Comparison of ENCODE assay signal across 22 mouse cellular contexts in the genomic region with DNA sequence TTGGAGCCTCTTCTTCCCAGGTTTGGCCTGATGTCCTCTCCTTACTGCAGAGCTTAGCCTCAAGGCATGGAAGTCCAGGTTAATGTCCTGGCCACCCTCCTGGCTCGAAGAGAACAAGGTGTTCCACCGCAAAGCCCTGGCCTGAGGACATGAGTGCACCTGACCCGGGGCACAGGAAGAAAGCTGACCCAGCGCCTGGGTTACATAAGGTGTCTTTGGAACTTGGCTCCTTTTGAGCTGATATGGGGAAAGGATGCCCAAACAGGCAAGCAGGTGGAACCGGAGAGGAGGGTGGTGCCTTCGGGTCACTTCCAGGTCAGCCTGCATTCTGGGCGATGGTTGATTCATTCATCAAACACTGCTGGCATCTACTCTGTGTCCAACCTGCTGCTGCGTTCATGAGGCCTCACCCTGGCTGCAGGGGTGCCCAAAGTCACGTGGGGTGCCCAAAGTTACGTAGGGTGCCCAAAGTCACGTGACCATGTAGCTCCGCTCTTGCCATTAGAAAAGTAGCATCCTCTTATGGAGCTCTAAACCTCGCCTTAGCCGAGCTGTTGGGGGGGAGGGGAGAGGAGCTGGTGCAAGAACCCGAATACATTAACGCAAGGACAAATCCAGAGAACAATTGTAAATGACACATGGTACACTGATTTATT. TPM values are rescaled to one million over a fixed set of nuclear protein-coding genes. Genes with fewer than 3 reads are reported as not detected.
DNase-seq lines count a peak whose midpoint lies in the region; ATAC-seq and TF ChIP-seq lines count a peak whose summit lies in the region.
"Had no signal": no experiment of that assay in that cellular context is flagged by ENCODE, and none has a peak within 500 bp of the region (broad histone marks: within the 10 kb centered on the region; RNA-seq: fewer than 3 reads in every experiment).

No protein-coding gene starts in this region.

- peaks cover 58 to 90% of the 10 kb centered on the region in 2 experiments for H3K4me1 ChIP-seq in CH12.LX (ENCODE audit: control insufficient read depth in 1 of 2, insufficient read depth in 2 of 2)
- peaks cover 66% of the 10 kb centered on the region for H3K4me1 ChIP-seq in olfactory bulb, adult 2 months (ENCODE audit: control insufficient read depth, insufficient read depth, low read length)
- H3K4me1 ChIP-seq in forebrain, embryonic 16.5 days (replicated peaks; ENCODE audit: control insufficient read depth, insufficient read depth, low read length): 0 out of 2 replicates have a peak, but pooled peaks cover 2% of the 10 kb centered on the region

- no peak overlapping the region for H3K9ac ChIP-seq in CH12.LX (ENCODE audit: insufficient read depth, low read depth)
- no peak overlapping the region for H3K9ac ChIP-seq in forebrain, embryonic 16.5 days (replicated peaks; ENCODE audit: low read depth, low read length)
- H3K9ac ChIP-seq: midbrain, embryonic 13.5 days had no signal

- no peak for TF ChIP-seq POLR2A in CH12.LX (IDR thresholded peaks at IDR 0.05; ENCODE audit: low read depth, low read length)
- no peak for TF ChIP-seq POLR2A in olfactory bulb, adult 2 months (IDR thresholded peaks at IDR 0.05; ENCODE audit: insufficient read depth, low read depth, low read length)

- H3K4me2 ChIP-seq in CH12.LX (ENCODE audit: insufficient read depth, low read depth, poor library complexity, severe bottlenecking): no peak overlapping the region
- H3K4me2 ChIP-seq in forebrain, embryonic 16.5 days (ENCODE audit: low read length): no peak overlapping the region
- H3K4me2 ChIP-seq: heart, embryonic 11.5 days; liver, embryonic 11.5 days; midbrain, embryonic 13.5 days had no signal

- no peak for TF ChIP-seq RAD21 in CH12.LX (IDR thresholded peaks at IDR 0.05; ENCODE audit: low read depth, low read length)

- dilution Hi-C loops in CH12.LX (cut with MboI; ENCODE audit: extremely low pct_ligation_motif_present, extremely low pct_unique_long_range_greater_than_20kb, low sequenced_read_pairs): no loop called here

- H3K27ac ChIP-seq in layer of hippocampus, adult 2 months: peak overlapping the region; percentile 64; the same call in 1 of the 2 replicates
- peak overlapping the region; percentile 93 for H3K27ac ChIP-seq in CH12.LX (ENCODE audit: insufficient read depth, low read depth)
- peak overlapping the region; percentile 6 for H3K27ac ChIP-seq in olfactory bulb, adult 2 months (ENCODE audit: insufficient read depth, low read depth, low read length)
- no peak overlapping the region for H3K27ac ChIP-seq in forebrain, embryonic 16.5 days (ENCODE audit: low read length)
- H3K27ac ChIP-seq: limb, embryonic 10.5 days; midbrain, embryonic 13.5 days had no signal

- no peak for TF ChIP-seq CTCF in layer of hippocampus, adult 2 months (conservative IDR thresholded peaks at IDR 0.05)
- TF ChIP-seq CTCF in CH12.LX (conservative IDR thresholded peaks at IDR 0.05 in 1 of 2, IDR thresholded peaks at IDR 0.05 in 1 of 2; ENCODE audit: low read depth in 2 of 2, low read length in 2 of 2): no peak
- no peak for TF ChIP-seq CTCF in olfactory bulb, adult 2 months (IDR thresholded peaks at IDR 0.05; ENCODE audit: insufficient read depth, low read depth, low read length)

- peaks cover 16 to 51% of the 10 kb centered on the region in 2 experiments for H3K36me3 ChIP-seq in CH12.LX (replicated peaks in 1 of 2; ENCODE audit: control insufficient read depth in 1 of 2, insufficient read depth in 1 of 2, low read length in 1 of 2)
- H3K36me3 ChIP-seq in forebrain, embryonic 16.5 days (ENCODE audit: control insufficient read depth, insufficient read depth): no peaks in the 10 kb centered on the region
- H3K36me3 ChIP-seq: limb, embryonic 10.5 days; midbrain, embryonic 13.5 days had no signal

- in situ Hi-C loops in CH12.LX (cut with MboI; ENCODE audit: low pct_ligation_motif_present, low pct_unique_long_range_greater_than_20kb, low sequenced_read_pairs): no loop called here

- H3K27me3 ChIP-seq in CH12.LX (replicated peaks): no peaks in the 10 kb centered on the region
- H3K27me3 ChIP-seq in forebrain, embryonic 16.5 days (replicated peaks; ENCODE audit: control insufficient read depth, insufficient read depth, low read length): no peaks in the 10 kb centered on the region
- H3K27me3 ChIP-seq: midbrain, embryonic 13.5 days had no signal

- 67% methylated on average over 16 of the region's 16 CpGs for WGBS in olfactory bulb, adult 2 months
- 73% methylated on average over 16 of the region's 16 CpGs for WGBS in forebrain, embryonic 16.5 days

- H3K9me3 ChIP-seq in CH12.LX (replicated peaks; ENCODE audit: low read length): no peaks in the 10 kb centered on the region
- H3K9me3 ChIP-seq in forebrain, embryonic 16.5 days (ENCODE audit: control insufficient read depth, low read length): no peaks in the 10 kb centered on the region
- H3K9me3 ChIP-seq: limb, embryonic 10.5 days; midbrain, embryonic 13.5 days had no signal

- TF ChIP-seq EP300 in CH12.LX (IDR thresholded peaks at IDR 0.05; ENCODE audit: low read length): no peak

- no peak overlapping the region for H3K4me3 ChIP-seq in layer of hippocampus, adult 2 months
- peak overlapping the region in 1 of 3 experiments; percentile 30 for H3K4me3 ChIP-seq in CH12.LX (replicated peaks in 1 of 3; ENCODE audit: low read depth in 2 of 3, low read length in 2 of 3, poor library complexity in 1 of 3)
- H3K4me3 ChIP-seq in olfactory bulb, adult 2 months (ENCODE audit: insufficient read depth, low read depth, low read length): no peak overlapping the region
- H3K4me3 ChIP-seq in forebrain, embryonic 16.5 days (replicated peaks; ENCODE audit: low read length): no peak overlapping the region
- H3K4me3 ChIP-seq: limb, embryonic 10.5 days; midbrain, embryonic 13.5 days had no signal

- peak; percentile 20 for DNase-seq in cerebellum, adult 11-12 months
- DNase-seq in cerebellum, adult 8-10 months: no peak
- no peak for DNase-seq in layer of hippocampus, adult 2 months (ENCODE audit: low spot score in 2 of 2)
- no peak for DNase-seq in layer of hippocampus, adult 9-11 months
- DNase-seq in CH12.LX (ENCODE audit: extremely low read depth) (no peak), adipocyte (ENCODE audit: low spot score) (no peak)
- DNase-seq: cerebellum, adult 9-11 months; gastrocnemius, postnatal 36 days; lung, adult 2 months; lung, postnatal 4 days; right cerebral cortex, adult 18-20 months; spleen, adult 18-20 months; thymus, postnatal 25 days had no signal

- H3K79me2 ChIP-seq in CH12.LX (replicated peaks; ENCODE audit: control insufficient read depth, extremely low read depth, insufficient read depth, poor library complexity, severe bottlenecking): peaks cover 42% of the 10 kb centered on the region

- no peak for ATAC-seq in forebrain, embryonic 16.5 days
- ATAC-seq: activated CD4-positive, CD25-positive, alpha-beta regulatory T cell, adult 4 months; hindbrain, embryonic 16.5 days; midbrain, embryonic 13.5 days; Patski had no signal

TF ChIP-seq in CH12.LX, 34 proteins besides CTCF, POLR2A, EP300 and RAD21:
- TF ChIP-seq MYC (IDR thresholded peaks at IDR 0.05; ENCODE audit: low read depth, low read length) (no peak), SMC3 (IDR thresholded peaks at IDR 0.05; ENCODE audit: low read depth, low read length) (no peak), SIN3A (IDR thresholded peaks at IDR 0.05; ENCODE audit: low read length) (no peak), USF1 (IDR thresholded peaks at IDR 0.05; ENCODE audit: low read depth, low read length) (peak; percentile 77), JUN (IDR thresholded peaks at IDR 0.05; ENCODE audit: insufficient read depth, low read depth, low read length) (no peak), ZMIZ1 (IDR thresholded peaks at IDR 0.05; ENCODE audit: low read depth, low read length) (no peak), NELFE (IDR thresholded peaks at IDR 0.05; ENCODE audit: low read depth, low read length) (no peak), MAZ (IDR thresholded peaks at IDR 0.05; ENCODE audit: low read depth, low read length) (no peak), PAX5 (IDR thresholded peaks at IDR 0.05; ENCODE audit: low read length) (no peak), JUND (conservative IDR thresholded peaks at IDR 0.05; ENCODE audit: low read depth, low read length) (no peak), UBTF (IDR thresholded peaks at IDR 0.05; ENCODE audit: low read depth, low read length) (no peak), BHLHE40 (IDR thresholded peaks at IDR 0.05; ENCODE audit: low read depth, low read length) (peak; percentile 58), USF2 (conservative IDR thresholded peaks at IDR 0.05; ENCODE audit: low read depth, low read length) (peak; percentile 54), NRF1 (IDR thresholded peaks at IDR 0.05; ENCODE audit: low read depth, low read length) (no peak), MAX (IDR thresholded peaks at IDR 0.05; ENCODE audit: low read length) (no peak), POLR2AphosphoS2 (IDR thresholded peaks at IDR 0.05; ENCODE audit: low read depth, low read length) (no peak), MAFK (IDR thresholded peaks at IDR 0.05; ENCODE audit: insufficient replicate concordance, low read length) (no peak), KAT2A (IDR thresholded peaks at IDR 0.05; ENCODE audit: insufficient replicate concordance, low read length) (no peak), ZC3H11A (IDR thresholded peaks at IDR 0.05; ENCODE audit: low read depth, low read length) (no peak)

RNA-seq across cellular contexts. Expression of a gene that starts 47.0 kb away (rescaled TPM):
- 1 to 10 TPM; 4.7 to 6.0 TPM for total RNA-seq in layer of hippocampus, adult 2 months (2021)
- total RNA-seq in CH12.LX (2012; rRNA removed): 12.2 and 14.1 TPM in 2 replicates
- total RNA-seq in CH12.LX (2014; rRNA removed): 16.1 and 19.8 TPM in 2 replicates
- 12.4 and 15.5 TPM in 2 replicates for polyA plus RNA-seq in CH12.LX (2012; ENCODE audit: insufficient read length, low read depth)
- not detected in 2 replicates for polyA plus RNA-seq in olfactory bulb, adult 2 months (2012; ENCODE audit: insufficient read depth, insufficient read length, low replicate concordance, missing spikeins)
- 18.5 and 20.6 TPM in 2 replicates for polyA plus RNA-seq in forebrain, embryonic 16.5 days (2015; fragmentation: Nextera tagmentation; extraction: Ambion mirVana)

RNA-seq across cellular contexts. Expression of a gene that starts 55.6 kb away (rescaled TPM):
- 100 to 1,000 TPM; 147 to 150 TPM for total RNA-seq in layer of hippocampus, adult 2 months (2021)
- 49.3 and 52.0 TPM in 2 replicates for total RNA-seq in CH12.LX (2012; rRNA removed)
- 28.9 and 37.7 TPM in 2 replicates for total RNA-seq in CH12.LX (2014; rRNA removed)
- 49.4 and 55.7 TPM in 2 replicates for polyA plus RNA-seq in CH12.LX (2012; ENCODE audit: insufficient read length, low read depth)
- 72.6 TPM in 1 of 2 replicates, not detected in the other for polyA plus RNA-seq in olfactory bulb, adult 2 months (2012; ENCODE audit: insufficient read depth, insufficient read length, low replicate concordance, missing spikeins)
- 30.3 and 33.3 TPM in 2 replicates for polyA plus RNA-seq in forebrain, embryonic 16.5 days (2015; fragmentation: Nextera tagmentation; extraction: Ambion mirVana)

Comparison
In these comparisons a context has a peak if more than half of its experiments do, and no peak if none do; other contexts are left out.
1. RNA of a gene that starts 47.0 kb away (polyA plus RNA-seq): 18.5 to 20.6 TPM in forebrain, embryonic 16.5 days and 12.4 to 15.5 TPM in CH12.LX; not detected in olfactory bulb, adult 2 months; every median in the first group is over 10 times any median in the second.